Mouse (Mus musculus) spleen, adult 2 months (tissue): ENCODE measurements at regions not wholly inside any gene's neighbourhood (a gene's known extent, or its start where the extent isn't known, plus 50 kb on each side); places are given as distances from the start of the nearest gene placed in this dataset.

Experiments
- DNase-seq, 2 experiments: peaks; one replicate each; pipeline versions ENCODE4 v3.0.0 to v3.0.0-alpha.2; 2012 to 2021; ENCODE audit warnings: low spot score in 2 of 2, low read depth in 1 of 2
- H3K27ac ChIP-seq: fragments of 200-500 bp; 2 replicates; pipeline ENCODE4 v1.5.1; 2012; ENCODE audit warnings: low read length, inconsistent platforms; ENCODE audit not compliant: insufficient read depth
- H3K27me3 ChIP-seq: fragments of 200-500 bp; 2 replicates; pipeline ENCODE4 v1.6.1; 2012; ENCODE audit warnings: mild to moderate bottlenecking, moderate library complexity, low read length, inconsistent platforms; ENCODE audit not compliant: control insufficient read depth, insufficient read depth
- H3K36me3 ChIP-seq: fragments of 200-500 bp; 2 replicates; pipeline ENCODE4 v1.6.1; 2012; ENCODE audit warnings: mild to moderate bottlenecking, low read length, inconsistent platforms; ENCODE audit not compliant: control insufficient read depth, insufficient read depth
- H3K4me1 ChIP-seq: fragments of 200-500 bp; 2 replicates; pipeline ENCODE4 v1.6.1; 2011; ENCODE audit warnings: inconsistent platforms; ENCODE audit not compliant: control insufficient read depth, insufficient read depth, insufficient read length
- H3K4me3 ChIP-seq: fragments of 200-500 bp; 2 replicates; pipeline ENCODE4 v1.5.1; 2011; ENCODE audit warnings: mild to moderate bottlenecking, inconsistent platforms; ENCODE audit not compliant: insufficient read depth, insufficient read length; ENCODE audit errors: extremely low read depth
- CTCF ChIP-seq: fragments of 200-500 bp; IDR thresholded peaks from 2 replicates; pipeline ENCODE4 v1.5.1; 2011; ENCODE audit warnings: mild to moderate bottlenecking, inconsistent platforms; ENCODE audit not compliant: insufficient read depth, insufficient read length, insufficient replicate concordance; ENCODE audit errors: extremely low read depth
- POLR2A ChIP-seq: fragments of 200-500 bp; IDR thresholded peaks from 2 replicates; pipeline ENCODE4 v1.6.1; 2011; ENCODE audit warnings: low read depth, low read length, inconsistent platforms
- WGBS: fragments of 180-500 bp; shearing (Covaris S2); methylation state at CpG from one replicate; pipeline ENCODE4 v1.1.7; 2018; 5-methylcytosine and 5-hydroxymethylcytosine counted together

DNA sequence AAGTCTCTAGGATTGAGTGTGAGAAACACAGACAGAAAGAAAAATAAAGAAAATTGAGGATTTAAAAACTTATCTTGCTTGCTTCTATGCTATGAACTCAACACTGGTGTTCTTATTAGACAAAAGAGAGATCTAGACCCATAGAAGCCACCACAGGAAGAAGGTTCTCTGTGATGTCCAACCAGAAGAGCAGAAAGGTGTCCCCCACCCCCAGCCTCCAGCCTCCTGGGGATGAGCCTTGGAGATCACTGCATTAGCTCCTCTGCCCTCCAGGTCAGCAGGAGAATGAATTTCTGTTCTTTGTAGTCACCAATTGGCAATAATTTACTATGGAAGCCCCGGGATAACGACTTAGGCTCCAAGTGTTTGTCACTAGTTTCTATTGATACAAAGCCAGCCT, 444.3 kb upstream of the Cdh4 start:
- WGBS: 62% methylated on average over 2 of the region's 2 CpGs

DNA sequence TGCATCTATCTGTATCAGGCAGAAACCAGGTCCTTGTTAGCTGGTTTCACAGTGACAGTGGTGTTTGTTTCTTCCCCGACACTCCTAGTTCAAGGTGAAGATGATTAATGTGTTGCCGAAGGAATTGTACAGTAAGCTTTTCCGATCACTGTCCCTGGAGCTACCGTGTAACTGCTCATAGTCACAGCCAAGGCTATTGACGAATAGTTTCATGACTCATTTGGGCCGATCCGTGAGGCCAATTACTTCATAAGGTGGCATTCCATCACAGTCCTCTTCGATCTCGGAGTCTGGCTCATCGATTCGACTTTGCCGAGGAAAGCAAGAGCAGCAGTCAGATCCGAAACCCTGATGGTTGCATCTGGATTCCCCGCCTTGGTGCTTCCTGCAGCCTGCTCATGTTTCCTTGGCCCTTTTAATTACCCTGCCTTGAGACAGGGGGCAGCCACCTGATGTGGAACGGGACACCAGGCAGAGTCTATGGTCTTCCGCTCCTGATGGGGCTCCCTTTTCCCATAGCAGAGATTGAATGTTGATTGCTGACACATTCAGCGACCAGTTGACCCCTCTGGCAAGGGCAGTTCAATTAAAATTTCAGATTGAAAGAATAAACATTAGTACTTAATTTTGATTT, 441.7 kb upstream of the Cdh4 start:
- 85% methylated on average over 17 of the region's 17 CpGs for WGBS
- no peak for DNase-seq
- Histone ChIP-seq H3K27me3 (no peaks in the 10 kb centered on the region), H3K36me3 (no peaks in the 10 kb centered on the region), H3K4me1 (no peaks in the 10 kb centered on the region), H3K4me3 (no peak overlapping the region), H3K27ac (no peak overlapping the region)
- no peak for TF ChIP-seq POLR2A
- TF ChIP-seq CTCF: no peak

More for the DNA sequence above, 444.3 kb upstream of the Cdh4 start:
- Histone ChIP-seq H3K4me3 (no peak overlapping the region), H3K27ac (no peak overlapping the region), H3K36me3 (no peaks in the 10 kb centered on the region), H3K27me3 (no peaks in the 10 kb centered on the region), H3K4me1 (no peaks in the 10 kb centered on the region)
- DNase-seq: no peak
- TF ChIP-seq CTCF (no peak), POLR2A (no peak)

DNA sequence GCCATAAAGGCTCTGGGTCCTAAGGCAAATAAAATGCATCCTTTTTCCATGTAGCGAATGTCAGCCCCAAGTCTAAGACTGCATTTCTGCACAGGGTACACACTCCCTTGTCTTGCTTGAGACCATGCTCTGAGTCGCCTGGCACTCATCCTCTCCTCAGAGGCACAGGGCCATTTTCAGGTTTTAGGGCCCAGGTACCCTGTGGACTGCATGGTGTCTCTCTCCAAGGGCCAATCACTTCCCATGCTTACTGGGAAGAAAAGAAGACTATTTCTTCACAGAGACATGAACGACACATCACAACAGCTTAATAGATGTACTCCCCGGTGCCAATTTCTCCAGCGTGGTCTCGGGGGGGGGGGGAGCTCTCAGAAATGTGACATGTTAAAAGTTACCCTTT, 434.5 kb upstream of the Cdh4 start:
- DNase-seq: no peak
- Histone ChIP-seq H3K4me1 (no peaks in the 10 kb centered on the region), H3K27me3 (no peaks in the 10 kb centered on the region), H3K36me3 (no peaks in the 10 kb centered on the region), H3K4me3 (no peak overlapping the region), H3K27ac (no peak overlapping the region)
- WGBS: 87% methylated on average over 6 of the region's 6 CpGs
- no peak for TF ChIP-seq CTCF

DNA sequence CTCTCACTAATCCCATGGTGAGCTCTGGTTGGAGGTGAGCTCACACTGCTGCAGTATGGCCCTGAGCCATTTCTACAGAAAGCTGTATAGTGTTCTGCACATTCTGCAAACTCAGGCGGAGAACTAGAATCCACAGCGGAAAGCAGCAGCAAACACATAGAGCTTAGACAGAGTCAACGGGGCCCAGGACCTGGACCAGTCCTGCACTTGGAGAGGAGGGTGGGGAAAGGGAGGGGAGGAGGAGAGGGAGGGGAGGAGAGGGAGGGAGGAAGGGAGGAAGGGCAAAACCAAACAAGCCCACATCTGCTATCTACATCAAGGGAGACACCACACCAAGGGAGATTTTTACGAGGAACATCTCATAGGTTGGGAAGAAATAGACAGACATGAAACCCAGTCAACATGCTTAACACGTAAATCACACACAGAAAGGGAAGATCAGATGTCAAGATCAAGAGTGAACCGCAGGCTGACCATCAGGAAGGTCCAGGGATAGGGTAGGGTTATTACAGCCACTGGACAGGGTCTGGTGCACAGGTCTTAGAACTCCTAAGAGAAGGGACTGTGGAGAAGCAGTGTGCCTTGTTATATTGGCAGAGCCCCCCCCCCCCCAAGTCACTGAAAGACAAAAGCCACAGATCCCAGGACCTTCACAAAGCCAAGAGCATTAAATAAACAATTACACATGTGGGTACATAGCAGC, 428.2 kb upstream of the Cdh4 start:
- H3K36me3 ChIP-seq: no peaks in the 10 kb centered on the region
- DNase-seq: no peak
- no peak overlapping the region for H3K4me3 ChIP-seq
- H3K4me1 ChIP-seq: no peaks in the 10 kb centered on the region
- TF ChIP-seq CTCF (no peak), POLR2A (no peak)
- H3K27ac ChIP-seq: no peak overlapping the region
- H3K27me3 ChIP-seq: no peaks in the 10 kb centered on the region
- 79% methylated on average over 6 of the region's 6 CpGs for WGBS

DNA sequence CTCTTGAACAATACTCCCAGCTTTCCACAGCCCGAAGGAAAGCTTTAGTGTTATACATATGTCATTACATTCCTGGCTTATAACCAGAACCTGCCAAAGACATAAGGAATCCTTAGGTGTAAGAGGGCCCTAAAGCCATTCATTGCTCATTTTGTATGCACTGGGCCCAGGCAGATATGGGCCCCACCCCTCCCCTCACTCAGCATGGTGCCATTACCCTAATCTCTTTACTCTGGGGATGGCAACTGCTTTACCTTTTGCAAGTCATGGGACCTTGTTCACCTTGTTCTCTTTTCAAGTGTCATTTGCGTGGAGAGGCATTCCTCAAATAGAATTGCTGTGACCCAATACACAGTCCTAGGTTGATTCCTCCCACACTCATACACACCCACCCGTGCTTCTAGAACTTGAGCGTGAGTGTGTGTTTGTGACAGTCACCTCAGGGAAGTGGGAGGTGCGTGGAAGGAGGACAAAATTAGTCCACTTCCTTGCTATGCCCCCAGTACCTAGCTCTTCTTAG, 419.5 kb upstream of the Cdh4 start:
- 71% methylated on average over 5 of the region's 5 CpGs for WGBS
- no peak for DNase-seq
- TF ChIP-seq CTCF (no peak), POLR2A (no peak)

DNA sequence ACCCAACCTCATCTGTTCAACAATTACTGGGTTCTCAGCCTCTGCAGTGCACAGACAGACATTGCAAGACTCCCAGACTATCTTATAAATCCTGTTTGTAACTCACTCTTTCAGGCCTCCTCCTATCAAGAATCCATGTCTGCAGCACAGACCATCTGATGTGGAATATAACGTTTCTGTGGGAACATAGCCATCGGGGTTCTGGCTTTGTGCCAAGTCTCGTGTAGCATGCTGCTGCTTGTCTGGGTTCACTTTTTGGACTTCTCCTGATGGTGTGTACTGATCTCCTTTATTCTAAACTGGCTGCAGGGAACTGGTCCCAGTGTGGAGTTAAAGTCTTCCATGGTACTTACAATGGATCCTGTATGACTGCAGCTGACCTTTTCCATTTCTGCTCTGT, 418.0 kb upstream of the Cdh4 start:
- H3K4me1 ChIP-seq: no peaks in the 10 kb centered on the region
- no peak for DNase-seq
- WGBS: 69% methylated on average over 3 of the region's 3 CpGs
- H3K27ac ChIP-seq: no peak overlapping the region
- TF ChIP-seq POLR2A: no peak
- TF ChIP-seq CTCF: no peak
- no peaks in the 10 kb centered on the region for H3K36me3 ChIP-seq
- no peak overlapping the region for H3K4me3 ChIP-seq
- H3K27me3 ChIP-seq: no peaks in the 10 kb centered on the region

More for the DNA sequence above, 419.5 kb upstream of the Cdh4 start:
- Histone ChIP-seq H3K27ac (no peak overlapping the region), H3K27me3 (no peaks in the 10 kb centered on the region), H3K4me3 (no peak overlapping the region), H3K36me3 (no peaks in the 10 kb centered on the region), H3K4me1 (no peaks in the 10 kb centered on the region)

DNA sequence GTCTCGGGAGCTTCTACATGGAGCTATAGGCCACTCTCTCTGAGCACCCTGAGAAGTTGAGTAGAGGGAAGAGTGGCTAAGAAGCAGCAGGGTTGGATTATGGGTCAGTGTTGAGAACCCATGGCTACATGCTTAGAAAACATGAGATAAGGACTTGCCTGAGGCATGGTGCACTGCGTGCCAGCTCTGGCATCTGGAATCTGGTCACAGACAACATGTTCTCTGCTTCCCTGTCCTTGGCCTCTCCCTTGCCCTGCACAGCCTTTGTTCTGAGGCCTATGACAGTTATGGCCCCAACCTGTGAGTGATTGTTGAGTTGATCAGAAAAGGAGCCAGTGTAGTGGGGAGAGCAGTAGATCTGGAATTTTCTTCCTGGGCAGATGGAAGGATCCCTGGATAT, 409.1 kb upstream of the Cdh4 start:
- no peak for DNase-seq
- H3K27me3 ChIP-seq: no peaks in the 10 kb centered on the region
- 85% methylated on average over 2 of the region's 2 CpGs for WGBS
- no peaks in the 10 kb centered on the region for H3K36me3 ChIP-seq
- H3K4me1 ChIP-seq: no peaks in the 10 kb centered on the region
- H3K27ac ChIP-seq: no peak overlapping the region
- TF ChIP-seq CTCF (no peak), POLR2A (no peak)
- H3K4me3 ChIP-seq: no peak overlapping the region
